Mouse (Mus musculus): ENCODE measurements around the gene Myh15. TPM values are rescaled to one million over a fixed set of nuclear protein-coding genes. Genes with fewer than 3 reads are reported as not detected.
A peak's percentile ranks its signal among the peaks of the same experiment; 100 is the strongest.

Gene Myh15
- total and polyA plus RNA-seq, 3 experiments = not detected

DNA sequence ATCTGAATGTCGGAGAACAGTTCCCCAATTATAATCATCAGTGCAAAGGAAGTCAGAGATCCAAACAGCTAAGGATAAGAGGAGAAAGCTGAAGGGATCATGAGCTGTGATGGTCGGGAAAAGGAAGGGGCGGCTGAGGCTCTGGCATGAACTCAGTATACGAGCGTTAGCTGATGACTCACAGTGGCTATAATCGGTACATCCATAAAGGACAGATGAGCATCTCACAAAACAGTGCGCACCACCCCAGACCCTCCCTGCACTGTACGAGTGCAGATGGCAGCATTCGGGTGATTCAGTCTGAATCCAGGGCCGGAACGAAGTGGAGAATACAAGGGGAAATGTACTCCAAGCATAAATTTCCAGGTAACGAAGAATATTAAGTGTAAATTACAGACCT lies 110.0 kb downstream of the Myh15 start:
- no peak for TF ChIP-seq CTCF (IDR thresholded peaks at IDR 0.05)
- H3K4me1 ChIP-seq (ENCODE audit: control insufficient read depth, insufficient read depth, low read length) = no peaks in the 10 kb centered on the region
- intact Hi-C loops (cut with DNase I) = no loop called here
- H3K4me3 ChIP-seq = no peak overlapping the region
- H3K27ac ChIP-seq = no peak overlapping the region
- H3K36me3 ChIP-seq (ENCODE audit: control insufficient read depth, insufficient read depth, low read length) = no peaks in the 10 kb centered on the region
- DNase-seq = no peak
- H3K9ac ChIP-seq (ENCODE audit: low read depth, low read length) = no peak overlapping the region
- 77% methylated on average over 12 of the region's 12 CpGs for WGBS
- H3K27me3 ChIP-seq (ENCODE audit: control insufficient read depth, insufficient read depth, low read length) = no peaks in the 10 kb centered on the region
- no peaks in the 10 kb centered on the region for H3K79me2 ChIP-seq (replicated peaks; ENCODE audit: control insufficient read depth, insufficient read depth, low read length)

- Histone ChIP-seq H3K4me1 (ENCODE audit: control insufficient read depth, insufficient read depth, low read length) (no peaks in the 10 kb centered on the region), H3K79me2 (replicated peaks; ENCODE audit: control insufficient read depth, insufficient read depth, low read length) (no peaks in the 10 kb centered on the region), H3K4me3 (no peak overlapping the region), H3K36me3 (ENCODE audit: control insufficient read depth, insufficient read depth, low read length) (no peaks in the 10 kb centered on the region), H3K27me3 (ENCODE audit: control insufficient read depth, insufficient read depth, low read length) (no peaks in the 10 kb centered on the region), H3K9ac (ENCODE audit: low read depth, low read length) (no peak overlapping the region), H3K27ac (no peak overlapping the region)
- TF ChIP-seq EP300 (IDR thresholded peaks at IDR 0.05; ENCODE audit: insufficient read depth, low read depth, low read length) (no peak), CTCF (IDR thresholded peaks at IDR 0.05) (no peak), POLR2A (IDR thresholded peaks at IDR 0.05; ENCODE audit: insufficient read depth, low read depth, low read length) (no peak)
- WGBS = 84% methylated on average over 1 of the region's 1 CpGs
- intact Hi-C loops (cut with DNase I) = no loop called here
- no peak for DNase-seq
Measured at GRCm38 (mm10) chr16:49175077-49175476, 117.8 kb downstream of the Myh15 start.

DNA sequence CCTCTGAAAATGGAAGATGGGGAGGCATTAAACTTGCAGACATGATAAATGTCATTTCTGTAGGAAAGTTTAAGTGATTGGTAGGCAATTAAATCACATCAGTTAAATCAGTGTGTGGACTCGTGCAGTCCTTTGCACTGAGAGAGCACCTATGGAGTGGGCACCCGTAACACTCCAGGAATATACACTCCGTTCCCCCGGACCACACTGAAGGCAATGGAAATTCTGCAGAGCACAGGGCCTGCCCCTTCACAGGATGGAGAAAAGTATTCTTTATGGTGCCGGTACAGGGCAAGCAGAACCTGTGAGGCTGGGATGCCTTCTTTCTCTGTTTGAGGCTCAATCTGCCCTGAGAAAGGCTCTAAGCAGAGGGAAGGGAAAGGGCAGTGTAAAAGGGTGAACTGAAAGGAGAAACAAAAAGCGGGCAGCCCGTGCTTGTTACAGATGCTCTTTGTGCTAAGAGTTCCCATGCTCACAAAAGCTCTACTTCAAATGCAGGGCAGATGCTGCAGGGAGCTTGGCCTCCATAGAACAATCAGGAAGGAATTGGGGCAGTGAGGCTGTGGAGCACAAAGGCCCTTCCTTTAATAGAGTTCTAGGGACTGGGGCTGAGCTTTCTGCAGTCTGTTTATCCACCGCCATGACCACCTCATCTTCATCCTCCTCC lies 118.6 kb downstream of the Myh15 start:
- intact Hi-C loops (cut with DNase I) = no loop called here
- no peaks in the 10 kb centered on the region for H3K27me3 ChIP-seq (ENCODE audit: control insufficient read depth, insufficient read depth, low read length)
- no peaks in the 10 kb centered on the region for H3K36me3 ChIP-seq (ENCODE audit: control insufficient read depth, insufficient read depth, low read length)
- H3K27ac ChIP-seq = no peak overlapping the region
- no peak overlapping the region for H3K9ac ChIP-seq (ENCODE audit: low read depth, low read length)
- no peak for DNase-seq
- no peak overlapping the region for H3K4me3 ChIP-seq
- no peaks in the 10 kb centered on the region for H3K79me2 ChIP-seq (replicated peaks; ENCODE audit: control insufficient read depth, insufficient read depth, low read length)
- 81% methylated on average over 8 of the region's 8 CpGs for WGBS
- no peaks in the 10 kb centered on the region for H3K4me1 ChIP-seq (ENCODE audit: control insufficient read depth, insufficient read depth, low read length)
- TF ChIP-seq POLR2A (IDR thresholded peaks at IDR 0.05; ENCODE audit: insufficient read depth, low read depth, low read length) = no peak
- TF ChIP-seq EP300 (IDR thresholded peaks at IDR 0.05; ENCODE audit: insufficient read depth, low read depth, low read length) = no peak
- no peak for TF ChIP-seq CTCF (IDR thresholded peaks at IDR 0.05)

DNA sequence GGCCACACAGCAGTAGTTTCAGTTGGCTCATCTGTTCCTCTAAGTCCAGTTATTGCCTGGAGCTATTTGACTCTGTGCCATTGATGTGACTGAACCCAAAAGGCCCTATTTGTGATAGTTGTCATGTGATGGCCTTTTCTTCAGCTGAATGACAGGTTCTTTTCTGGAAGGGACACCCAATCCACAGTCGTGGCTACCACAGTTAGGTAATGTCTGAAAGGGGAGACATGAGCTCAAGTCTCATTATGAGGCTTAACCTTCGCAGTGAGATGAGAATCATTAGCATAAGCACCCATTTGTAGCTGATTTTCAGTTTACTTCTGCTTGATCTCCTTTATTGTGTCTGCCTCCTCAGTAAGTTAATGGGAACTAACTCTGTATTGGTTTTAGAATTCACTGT lies 136.2 kb downstream of the Myh15 start:
- H3K36me3 ChIP-seq (ENCODE audit: control insufficient read depth, insufficient read depth, low read length) = no peaks in the 10 kb centered on the region
- H3K27me3 ChIP-seq (ENCODE audit: control insufficient read depth, insufficient read depth, low read length) = no peaks in the 10 kb centered on the region
- 68% methylated on average over 2 of the region's 2 CpGs for WGBS
- DNase-seq = no peak
- TF ChIP-seq POLR2A (IDR thresholded peaks at IDR 0.05; ENCODE audit: insufficient read depth, low read depth, low read length) (no peak), CTCF (IDR thresholded peaks at IDR 0.05) (no peak), EP300 (IDR thresholded peaks at IDR 0.05; ENCODE audit: insufficient read depth, low read depth, low read length) (no peak)
- no peak overlapping the region for H3K4me3 ChIP-seq
- intact Hi-C loops (cut with DNase I) = no loop called here
- H3K79me2 ChIP-seq (replicated peaks; ENCODE audit: control insufficient read depth, insufficient read depth, low read length) = no peaks in the 10 kb centered on the region
- no peak overlapping the region for H3K9ac ChIP-seq (ENCODE audit: low read depth, low read length)
- no peaks in the 10 kb centered on the region for H3K4me1 ChIP-seq (ENCODE audit: control insufficient read depth, insufficient read depth, low read length)
- H3K27ac ChIP-seq = no peak overlapping the region

GRCm38 (mm10) chr16:49193986-49194385 lies 136.7 kb downstream of the Myh15 start:
- Histone ChIP-seq H3K9ac (ENCODE audit: low read depth, low read length) (no peak overlapping the region), H3K4me3 (no peak overlapping the region), H3K27me3 (ENCODE audit: control insufficient read depth, insufficient read depth, low read length) (no peaks in the 10 kb centered on the region), H3K36me3 (ENCODE audit: control insufficient read depth, insufficient read depth, low read length) (no peaks in the 10 kb centered on the region), H3K4me1 (ENCODE audit: control insufficient read depth, insufficient read depth, low read length) (no peaks in the 10 kb centered on the region), H3K79me2 (replicated peaks; ENCODE audit: control insufficient read depth, insufficient read depth, low read length) (no peaks in the 10 kb centered on the region), H3K27ac (no peak overlapping the region)
- TF ChIP-seq EP300 (IDR thresholded peaks at IDR 0.05; ENCODE audit: insufficient read depth, low read depth, low read length) (no peak), POLR2A (IDR thresholded peaks at IDR 0.05; ENCODE audit: insufficient read depth, low read depth, low read length) (no peak), CTCF (IDR thresholded peaks at IDR 0.05) (no peak)
- no peak for DNase-seq
- intact Hi-C loops (cut with DNase I) = no loop called here
- WGBS = 71% methylated on average over 2 of the region's 2 CpGs

DNA sequence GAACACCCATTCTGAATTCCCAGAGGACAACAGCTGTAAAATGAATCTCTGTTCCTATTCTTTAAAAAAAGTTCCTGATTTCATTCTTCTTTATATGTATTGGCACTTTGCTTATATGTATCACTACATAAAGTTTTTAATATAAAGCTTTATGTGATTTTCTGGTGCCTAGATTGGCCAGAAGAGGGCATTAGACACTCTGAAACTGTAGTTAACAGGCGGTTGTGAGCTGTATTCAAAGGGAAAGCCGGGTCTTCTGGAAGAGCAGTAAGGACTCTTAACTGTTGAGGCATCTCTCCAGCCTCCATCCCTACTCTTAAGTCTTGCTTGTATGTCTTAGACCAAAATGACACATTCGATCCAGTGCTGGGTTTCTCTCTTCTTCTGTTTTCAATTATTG lies 139.0 kb downstream of the Myh15 start:
- Histone ChIP-seq H3K9ac (ENCODE audit: low read depth, low read length) (no peak overlapping the region), H3K4me1 (ENCODE audit: control insufficient read depth, insufficient read depth, low read length) (no peaks in the 10 kb centered on the region), H3K27ac (no peak overlapping the region), H3K36me3 (ENCODE audit: control insufficient read depth, insufficient read depth, low read length) (no peaks in the 10 kb centered on the region), H3K4me3 (no peak overlapping the region), H3K79me2 (replicated peaks; ENCODE audit: control insufficient read depth, insufficient read depth, low read length) (no peaks in the 10 kb centered on the region), H3K27me3 (ENCODE audit: control insufficient read depth, insufficient read depth, low read length) (no peaks in the 10 kb centered on the region)
- TF ChIP-seq POLR2A (IDR thresholded peaks at IDR 0.05; ENCODE audit: insufficient read depth, low read depth, low read length) (no peak), EP300 (IDR thresholded peaks at IDR 0.05; ENCODE audit: insufficient read depth, low read depth, low read length) (no peak), CTCF (IDR thresholded peaks at IDR 0.05) (0 out of 2 replicates have a peak, but pooled peaks have one; percentile 4)
- 54% methylated on average over 3 of the region's 3 CpGs for WGBS
- intact Hi-C loops (cut with DNase I) = no loop called here
- DNase-seq = no peak
